Mouse (Mus musculus) small intestine, adult 2 months (tissue): Measurements from ENCODE around the gene Phf8. TPM values are rescaled to one million over a fixed set of nuclear protein-coding genes. Genes with fewer than 3 reads are reported as not detected.

ENCODE experiments used
- H3K27ac ChIP-seq: fragments of 200-500 bp; 2 replicates; pipeline ENCODE4 v1.5.1; 2012; ENCODE audit warnings: low read depth, low read length, control low read depth, inconsistent platforms; ENCODE audit not compliant: insufficient read depth
- H3K27me3 ChIP-seq: fragments of 200-500 bp; 2 replicates; pipeline ENCODE4 v1.6.1; 2012; ENCODE audit warnings: mild to moderate bottlenecking, moderate library complexity, low read length, inconsistent platforms; ENCODE audit not compliant: control insufficient read depth, insufficient read depth
- H3K36me3 ChIP-seq: fragments of 200-500 bp; 2 replicates; pipeline ENCODE4 v1.6.1; 2012; ENCODE audit warnings: mild to moderate bottlenecking, low read length, control low read depth, inconsistent platforms; ENCODE audit not compliant: control insufficient read depth, insufficient read depth
- H3K4me1 ChIP-seq: fragments of 200-500 bp; 2 replicates; pipeline ENCODE4 v1.6.1; 2012; ENCODE audit warnings: low read length, inconsistent platforms, mixed read lengths; ENCODE audit not compliant: control insufficient read depth, insufficient read depth, insufficient read length
- H3K4me3 ChIP-seq: fragments of 200-500 bp; 2 replicates; pipeline ENCODE4 v1.5.1; 2012; ENCODE audit warnings: low read depth, mild to moderate bottlenecking, control low read depth, inconsistent platforms, low read length, moderate library complexity
- CTCF ChIP-seq: fragments of 200-500 bp; IDR thresholded peaks from 2 replicates; pipeline ENCODE4 v1.5.1; 2012; ENCODE audit warnings: low read depth, mild to moderate bottlenecking, control low read depth, inconsistent platforms, low read length, moderate library complexity, mixed read lengths; ENCODE audit not compliant: insufficient replicate concordance, insufficient read length; ENCODE audit errors: extremely low read depth
- POLR2A ChIP-seq: fragments of 200-500 bp; IDR thresholded peaks from 2 replicates; pipeline ENCODE4 v1.6.1; 2012; ENCODE audit warnings: low read depth, mild to moderate bottlenecking, control low read depth, inconsistent platforms, low read length, moderate library complexity
- WGBS: fragments of 180-500 bp; shearing (Covaris S2); methylation state at CpG from one replicate; pipeline ENCODE4 v1.1.7; 2018; 5-methylcytosine and 5-hydroxymethylcytosine counted together
- polyA plus RNA-seq: library from polyadenylated mRNA; depleted of rRNA; stranded (reverse); fragments of >200 nt; gene quantifications from 2 replicates; pipeline ENCODE4 v1.2.3, GENCODE M21; 2012

Gene Phf8
- polyA plus RNA-seq, 1 experiment: 5.2 TPM

GRCm38 (mm10) chrX:151518181-151518580 is 2.3 kb upstream of the Phf8 start:
- TF ChIP-seq CTCF (no peak), POLR2A (no peak)
- H3K4me1 ChIP-seq: peaks cover 4% of the 10 kb centered on the region; the same call in 1 of the 2 replicates
- no peaks in the 10 kb centered on the region for H3K36me3 ChIP-seq
- no peak overlapping the region for H3K27ac ChIP-seq
- H3K4me3 ChIP-seq: no peak overlapping the region
- H3K27me3 ChIP-seq: no peaks in the 10 kb centered on the region
- WGBS: 28% methylated on average over 1 of the region's 1 CpGs

GRCm38 (mm10) chrX:151520127-151520457 is 380 bp upstream of the Phf8 start:
- H3K4me3 ChIP-seq: peak overlapping the region; percentile 94
- no peaks in the 10 kb centered on the region for H3K27me3 ChIP-seq
- H3K36me3 ChIP-seq: peaks cover 2% of the 10 kb centered on the region; the same call in 1 of the 2 replicates
- H3K27ac ChIP-seq: peak overlapping the region; percentile 86
- H3K4me1 ChIP-seq: peaks cover 4% of the 10 kb centered on the region; the same call in 1 of the 2 replicates
- no peak for TF ChIP-seq POLR2A
- TF ChIP-seq CTCF: no peak
- 13% methylated on average over 17 of the region's 17 CpGs for WGBS

GRCm38 (mm10) chrX:151521786-151522522 is 1.5 kb downstream of the Phf8 start:
- Histone ChIP-seq H3K27ac (peak overlapping the region; percentile 88; the same call in 1 of the 2 replicates), H3K27me3 (no peaks in the 10 kb centered on the region), H3K36me3 (peaks cover 2% of the 10 kb centered on the region; the same call in 1 of the 2 replicates), H3K4me1 (peaks cover 4% of the 10 kb centered on the region; the same call in 1 of the 2 replicates), H3K4me3 (peak overlapping the region; percentile 94)
- WGBS: 16% methylated on average over 25 of the region's 25 CpGs
- no peak for TF ChIP-seq POLR2A
- TF ChIP-seq CTCF: no peak

GRCm38 (mm10) chrX:151553356-151553755 is 32.9 kb downstream of the Phf8 start:
- H3K4me3 ChIP-seq: no peak overlapping the region
- H3K4me1 ChIP-seq: no peaks in the 10 kb centered on the region
- peaks cover 18% of the 10 kb centered on the region for H3K36me3 ChIP-seq
- TF ChIP-seq CTCF (no peak), POLR2A (no peak)
- 81% methylated on average over 4 of the region's 4 CpGs for WGBS
- H3K27me3 ChIP-seq: no peaks in the 10 kb centered on the region
- no peak overlapping the region for H3K27ac ChIP-seq

GRCm38 (mm10) chrX:151575166-151575565 is 54.7 kb downstream of the Phf8 start:
- TF ChIP-seq POLR2A: no peak
- TF ChIP-seq CTCF: no peak
- H3K27ac ChIP-seq: no peak overlapping the region
- H3K4me1 ChIP-seq: no peaks in the 10 kb centered on the region
- H3K27me3 ChIP-seq: no peaks in the 10 kb centered on the region
- no peak overlapping the region for H3K4me3 ChIP-seq
- 100% methylated on average over 1 of the region's 1 CpGs for WGBS
- H3K36me3 ChIP-seq: peaks cover 13% of the 10 kb centered on the region

- H3K27me3 ChIP-seq: no peaks in the 10 kb centered on the region
- H3K4me3 ChIP-seq: no peak overlapping the region
- TF ChIP-seq CTCF: no peak
- no peak for TF ChIP-seq POLR2A
- H3K4me1 ChIP-seq: no peaks in the 10 kb centered on the region
- no peak overlapping the region for H3K27ac ChIP-seq
- 79% methylated on average over 2 of the region's 2 CpGs for WGBS
- no peaks in the 10 kb centered on the region for H3K36me3 ChIP-seq
These were observed 122.9 kb downstream of the Phf8 start for GRCm38 (mm10) chrX:151643386-151643785.

GRCm38 (mm10) chrX:151653744-151654143 is 133.3 kb downstream of the Phf8 start:
- TF ChIP-seq POLR2A: no peak
- no peak for TF ChIP-seq CTCF
- Histone ChIP-seq H3K36me3 (no peaks in the 10 kb centered on the region), H3K4me1 (no peaks in the 10 kb centered on the region), H3K27me3 (no peaks in the 10 kb centered on the region), H3K4me3 (no peak overlapping the region), H3K27ac (no peak overlapping the region)
- WGBS: 70% methylated on average over 2 of the region's 2 CpGs
